In genomic region chr5:137079849-137080248, GRCm38 (mm10) we compare ENCODE assay signal across 8 mouse cellular contexts. TPM values are rescaled to one million over a fixed set of nuclear protein-coding genes. Genes with fewer than 3 reads are reported as not detected.
DNase-seq lines count a peak whose midpoint lies in the region; ATAC-seq and TF ChIP-seq lines count a peak whose summit lies in the region.
"Had no signal": no experiment of that assay in that cellular context is flagged by ENCODE, and none has a peak within 500 bp of the region (broad histone marks: within the 10 kb centered on the region; RNA-seq: fewer than 3 reads in every experiment).

No protein-coding gene starts in this region.

- peak overlapping the region; percentile 5; the same call in 1 of the 2 replicates for H3K27ac ChIP-seq in intestine, embryonic 16.5 days (ENCODE audit: low read length)
- H3K27ac ChIP-seq in lung, postnatal 0 days (ENCODE audit: low read length), result peak overlapping the region; percentile 74

- no peak overlapping the region for H3K9ac ChIP-seq in intestine, embryonic 16.5 days (ENCODE audit: low read depth, low read length)
- no peak overlapping the region for H3K9ac ChIP-seq in lung, postnatal 0 days (replicated peaks; ENCODE audit: low read depth)

- TF ChIP-seq CTCF in lung, postnatal 0 days (IDR thresholded peaks at IDR 0.05), result peak; percentile 12; the same call in 1 of the 2 replicates

- ATAC-seq in intestine, embryonic 16.5 days, result 0 out of 2 replicates have a peak, but pooled peaks have one; percentile 47
- ATAC-seq in lung, postnatal 0 days, result peak; percentile 88
- no peak for ATAC-seq in CD4-positive, CD25-positive, alpha-beta regulatory T cell, adult 4 months
- no peak for ATAC-seq in cerebellum, adult (ENCODE audit: insufficient number of reproducible peaks, low FRiP score, low TSS enrichment)

- WGBS in intestine, embryonic 16.5 days, result 41% methylated on average over 5 of the region's 5 CpGs
- 11% methylated on average over 5 of the region's 5 CpGs for WGBS in lung, postnatal 0 days

- no peaks in the 10 kb centered on the region for H3K9me3 ChIP-seq in intestine, embryonic 16.5 days (ENCODE audit: control insufficient read depth, low read length)
- H3K9me3 ChIP-seq in lung, postnatal 0 days (ENCODE audit: low read length), result no peaks in the 10 kb centered on the region

- no peak overlapping the region for H3K4me2 ChIP-seq in intestine, embryonic 16.5 days (ENCODE audit: low read depth, low read length)
- no peak overlapping the region for H3K4me2 ChIP-seq in lung, postnatal 0 days (replicated peaks; ENCODE audit: low read depth, low read length)

- peaks cover 34% of the 10 kb centered on the region for H3K4me1 ChIP-seq in intestine, embryonic 16.5 days (ENCODE audit: control insufficient read depth, insufficient read depth, low read length)
- peaks cover 29% of the 10 kb centered on the region for H3K4me1 ChIP-seq in lung, postnatal 0 days (ENCODE audit: insufficient read depth, low read depth, low read length)

- TF ChIP-seq EP300 in lung, postnatal 0 days (IDR thresholded peaks at IDR 0.05), result peak; percentile 80; the same call in 1 of the 2 replicates

- H3K27me3 ChIP-seq in intestine, embryonic 16.5 days (replicated peaks; ENCODE audit: control insufficient read depth, insufficient read depth, low read length), result no peaks in the 10 kb centered on the region
- H3K27me3 ChIP-seq in lung, postnatal 0 days (replicated peaks; ENCODE audit: insufficient read depth, low read length), result no peaks in the 10 kb centered on the region

- no peaks in the 10 kb centered on the region for H3K36me3 ChIP-seq in intestine, embryonic 16.5 days (ENCODE audit: control insufficient read depth, insufficient read depth, low read length)
- H3K36me3 ChIP-seq in lung, postnatal 0 days (ENCODE audit: insufficient read depth, low read length), result no peaks in the 10 kb centered on the region

- H3K4me3 ChIP-seq in intestine, embryonic 16.5 days (ENCODE audit: low read length), result no peak overlapping the region
- H3K4me3 ChIP-seq in lung, postnatal 0 days (ENCODE audit: low read depth, low read length), result no peak overlapping the region

- DNase-seq in NIH3T3 (ENCODE audit: low read depth), result peak; percentile 85
- peak; percentile 39 for DNase-seq in embryo, embryonic 10.5 days (ENCODE audit: low spot score)
- peak; percentile 97 for DNase-seq in lung, postnatal 0 days (ENCODE audit: low spot score)
- DNase-seq in B cell, adult 2 months, result no peak

RNA-seq across cellular contexts. Expression of gene Serpine1, which starts 7.8 kb away (rescaled TPM):
- 0.24 and 0.29 TPM in 2 replicates for polyA plus RNA-seq in intestine, embryonic 16.5 days (2015; fragmentation: Nextera tagmentation; extraction: Ambion mirVana)
- 0.88 and 1.1 TPM in 2 replicates for polyA plus RNA-seq in lung, postnatal 0 days (2015; fragmentation: Nextera tagmentation; extraction: Ambion mirVana)
- under 1 TPM in 1 of 2 experiments, not detected in 1; 0.20 TPM for polyA plus RNA-seq in CD4-positive, CD25-positive, alpha-beta regulatory T cell, adult 4 months (2017; shearing (Covaris generic))

RNA-seq across cellular contexts. Expression of gene Ap1s1, which starts 33.9 kb away (rescaled TPM):
- polyA plus RNA-seq in intestine, embryonic 16.5 days (2015; fragmentation: Nextera tagmentation; extraction: Ambion mirVana), result 284 and 285 TPM in 2 replicates
- polyA plus RNA-seq in lung, postnatal 0 days (2015; fragmentation: Nextera tagmentation; extraction: Ambion mirVana), result 112 and 125 TPM in 2 replicates
- 10 to 100 TPM; 62.2 to 84.9 TPM for polyA plus RNA-seq in CD4-positive, CD25-positive, alpha-beta regulatory T cell, adult 4 months (2017; shearing (Covaris generic))

RNA-seq across cellular contexts. Expression of gene Trim56, which starts 36.2 kb away (rescaled TPM):
- polyA plus RNA-seq in intestine, embryonic 16.5 days (2015; fragmentation: Nextera tagmentation; extraction: Ambion mirVana), result 5.5 and 6.5 TPM in 2 replicates
- polyA plus RNA-seq in lung, postnatal 0 days (2015; fragmentation: Nextera tagmentation; extraction: Ambion mirVana), result 13.4 and 16.4 TPM in 2 replicates
- 10 to 100 TPM; 15.1 to 18.5 TPM for polyA plus RNA-seq in CD4-positive, CD25-positive, alpha-beta regulatory T cell, adult 4 months (2017; shearing (Covaris generic))

RNA-seq across cellular contexts. Expression of gene Vgf, which starts 53.7 kb away (rescaled TPM):
- 0.50 and 0.64 TPM in 2 replicates for polyA plus RNA-seq in intestine, embryonic 16.5 days (2015; fragmentation: Nextera tagmentation; extraction: Ambion mirVana)
- 0.12 and 0.19 TPM in 2 replicates for polyA plus RNA-seq in lung, postnatal 0 days (2015; fragmentation: Nextera tagmentation; extraction: Ambion mirVana)
- not detected for polyA plus RNA-seq in CD4-positive, CD25-positive, alpha-beta regulatory T cell, adult 4 months (2017; shearing (Covaris generic))
- polyA plus RNA-seq: spleen, adult 2 months had no signal

Comparison
In these comparisons a context has a peak if more than half of its experiments do, and no peak if none do; other contexts are left out.
1. DNase-seq: peak in NIH3T3 (single experiment), embryo, embryonic 10.5 days (single experiment) and lung, postnatal 0 days (single experiment); none in B cell, adult 2 months (0 of 2).
2. ATAC-seq: peak in intestine, embryonic 16.5 days (single experiment) and lung, postnatal 0 days (single experiment); none in CD4-positive, CD25-positive, alpha-beta regulatory T cell, adult 4 months (single experiment) and cerebellum, adult (single experiment).